Mouse (Mus musculus) CH12.LX (cell line): ENCODE results near the gene Col15a1. TPM values are rescaled to one million over a fixed set of nuclear protein-coding genes. Genes with fewer than 3 reads are reported as not detected.

Source experiments
- DNase-seq: peaks from one replicate; pipeline ENCODE4 v3.0.0-alpha.2; 2013; ENCODE audit errors: extremely low read depth
- H3K27ac ChIP-seq: 2 replicates; pipeline ENCODE4 v1.5.1; 2012; ENCODE audit warnings: low read depth, mild to moderate bottlenecking, control low read depth, moderate library complexity; ENCODE audit not compliant: insufficient read depth
- H3K27me3 ChIP-seq: replicated peaks from 2 replicates; pipeline ENCODE3; 2012; ENCODE audit warnings: inconsistent platforms
- H3K36me3 ChIP-seq, 2 experiments: replicated peaks in 1 of 2; 2 replicates each; pipeline versions ENCODE3 to v1.6.1; 2012; ENCODE audit warnings: inconsistent platforms in 1 of 2, low read length in 1 of 2, mild to moderate bottlenecking in 1 of 2, mixed read lengths in 1 of 2, moderate library complexity in 1 of 2; ENCODE audit not compliant: control insufficient read depth in 1 of 2, insufficient read depth in 1 of 2
- H3K4me1 ChIP-seq, 2 experiments: 2 replicates each; pipeline ENCODE4 v1.6.1; 2012; ENCODE audit warnings: inconsistent platforms in 1 of 2, moderate library complexity in 1 of 2; ENCODE audit not compliant: insufficient read depth in 2 of 2, control insufficient read depth in 1 of 2
- H3K4me2 ChIP-seq: 2 replicates; pipeline ENCODE4 v1.6.1; 2012; ENCODE audit warnings: low read depth, mild to moderate bottlenecking, control low read depth; ENCODE audit not compliant: poor library complexity, insufficient read depth, severe bottlenecking
- H3K4me3 ChIP-seq, 3 experiments: fragments of 150-350 bp in 1 of 3; sonication (generic) in 1 of 3; replicated peaks in 1 of 3; 2 replicates each; pipeline versions ENCODE3 to v1.5.1; 2011 to 2012; ENCODE audit warnings: low read depth in 2 of 3, low read length in 2 of 3, mild to moderate bottlenecking in 2 of 3, moderate library complexity in 2 of 3, control low read depth in 1 of 3, improper control_type of control experiment in 1 of 3, inconsistent platforms in 1 of 3, mixed read lengths in 1 of 3; ENCODE audit not compliant: poor library complexity in 1 of 3
- H3K79me2 ChIP-seq: replicated peaks from 2 replicates; pipeline ENCODE4 v1.6.1; 2012; ENCODE audit warnings: mild to moderate bottlenecking, moderate library complexity; ENCODE audit not compliant: control insufficient read depth, poor library complexity, insufficient read depth, severe bottlenecking; ENCODE audit errors: extremely low read depth
- H3K9ac ChIP-seq: 2 replicates; pipeline ENCODE4 v1.6.1; 2012; ENCODE audit warnings: low read depth, mild to moderate bottlenecking, control low read depth, moderate library complexity; ENCODE audit not compliant: insufficient read depth
- H3K9me3 ChIP-seq: replicated peaks from 2 replicates; pipeline ENCODE3; 2012; ENCODE audit warnings: low read length, inconsistent platforms, mixed read lengths
- BHLHE40 ChIP-seq: IDR thresholded peaks from 2 replicates; pipeline ENCODE4 v1.6.1; 2011; ENCODE audit warnings: mild to moderate bottlenecking, low read depth, low read length, improper control_type of control experiment
- CHD1 ChIP-seq: IDR thresholded peaks from 2 replicates; pipeline ENCODE4 v1.6.1; 2012; ENCODE audit warnings: low read depth, low read length, improper control_type of control experiment, inconsistent platforms
- E2F4 ChIP-seq: IDR thresholded peaks from 2 replicates; pipeline ENCODE4 v1.6.1; 2011; ENCODE audit warnings: low read depth, low read length, improper control_type of control experiment; ENCODE audit not compliant: insufficient replicate concordance
- ETS1 ChIP-seq: conservative IDR thresholded peaks from 2 replicates; pipeline ENCODE4 v1.6.1; 2012; ENCODE audit warnings: low read depth, mild to moderate bottlenecking, inconsistent platforms, low read length, improper control_type of control experiment, moderate library complexity
- GABPA ChIP-seq: IDR thresholded peaks from 2 replicates; pipeline ENCODE4 v1.6.1; 2012; ENCODE audit warnings: low read depth, low read length, improper control_type of control experiment, inconsistent platforms; ENCODE audit not compliant: insufficient replicate concordance
- MAFK ChIP-seq: IDR thresholded peaks from 2 replicates; pipeline ENCODE4 v1.6.1; 2011; ENCODE audit warnings: low read length, improper control_type of control experiment; ENCODE audit not compliant: insufficient replicate concordance
- MAZ ChIP-seq: IDR thresholded peaks from 2 replicates; pipeline ENCODE4 v1.6.1; 2012; ENCODE audit warnings: low read depth, mild to moderate bottlenecking, inconsistent platforms, low read length, improper control_type of control experiment, moderate library complexity
- MYC ChIP-seq: IDR thresholded peaks from 2 replicates; pipeline ENCODE4 v1.6.1; 2011; ENCODE audit warnings: low read depth, mild to moderate bottlenecking, improper control_type of control experiment, low read length
- NELFE ChIP-seq: IDR thresholded peaks from 2 replicates; pipeline ENCODE4 v1.6.1; 2011; ENCODE audit warnings: low read depth, low read length, improper control_type of control experiment
- NRF1 ChIP-seq: IDR thresholded peaks from 2 replicates; pipeline ENCODE4 v1.6.1; 2014; ENCODE audit warnings: low read depth, mild to moderate bottlenecking, inconsistent platforms, low read length, improper control_type of control experiment, moderate library complexity
- POLR2A ChIP-seq: IDR thresholded peaks from 2 replicates; pipeline ENCODE4 v1.6.1; 2011; ENCODE audit warnings: low read depth, mild to moderate bottlenecking, improper control_type of control experiment, low read length
- POLR2AphosphoS2 ChIP-seq: IDR thresholded peaks from 2 replicates; pipeline ENCODE4 v1.6.1; 2011; ENCODE audit warnings: low read depth, low read length, improper control_type of control experiment
- RAD21 ChIP-seq: IDR thresholded peaks from 2 replicates; pipeline ENCODE4 v1.6.1; 2011; ENCODE audit warnings: low read depth, mild to moderate bottlenecking, low read length, improper control_type of control experiment, moderate library complexity
- USF2 ChIP-seq: conservative IDR thresholded peaks from 2 replicates; pipeline ENCODE4 v1.6.1; 2011; ENCODE audit warnings: low read depth, low read length, improper control_type of control experiment
- ZMIZ1 ChIP-seq: IDR thresholded peaks from 2 replicates; pipeline ENCODE4 v1.6.1; 2012; ENCODE audit warnings: low read depth, mild to moderate bottlenecking, inconsistent platforms, low read length, improper control_type of control experiment
- ZNF384 ChIP-seq: IDR thresholded peaks from 2 replicates; pipeline ENCODE4 v1.6.1; 2012; ENCODE audit warnings: low read depth, low read length, improper control_type of control experiment, inconsistent platforms
- dilution Hi-C: fragments of 300-500 bp; cut with MboI; formaldehyde crosslinking; loops from 2 replicates; pipeline ENCODE4 v1.14.3; 2020; ENCODE audit warnings: low sequenced_read_pairs; ENCODE audit not compliant: extremely low pct_unique_long_range_greater_than_20kb, extremely low pct_ligation_motif_present
- in situ Hi-C: fragments of 300-500 bp; cut with MboI; formaldehyde crosslinking; loops from 3 replicates; pipeline ENCODE4 v1.14.3; 2019; ENCODE audit warnings: low sequenced_read_pairs, low pct_ligation_motif_present, low pct_unique_long_range_greater_than_20kb, mixed read lengths
- polyA plus RNA-seq: library from polyadenylated mRNA; unstranded; fragments of >175 nt; gene quantifications from 2 replicates; pipeline ENCODE4 v1.2.1, GENCODE M21; 2012; ENCODE audit warnings: low read depth; ENCODE audit not compliant: insufficient read length
- total RNA-seq, 2 experiments: library from RNA; depleted of rRNA; stranded (reverse); fragments of 300-350 nt in 1 of 2; fragments of >200 nt in 1 of 2; gene quantifications; 2 replicates each; pipeline ENCODE4 v1.2.3; 2012 to 2014

Gene Col15a1
- total and polyA plus RNA-seq, 3 experiments = 0.08 to 2.2 (median 0.68) TPM

DNA sequence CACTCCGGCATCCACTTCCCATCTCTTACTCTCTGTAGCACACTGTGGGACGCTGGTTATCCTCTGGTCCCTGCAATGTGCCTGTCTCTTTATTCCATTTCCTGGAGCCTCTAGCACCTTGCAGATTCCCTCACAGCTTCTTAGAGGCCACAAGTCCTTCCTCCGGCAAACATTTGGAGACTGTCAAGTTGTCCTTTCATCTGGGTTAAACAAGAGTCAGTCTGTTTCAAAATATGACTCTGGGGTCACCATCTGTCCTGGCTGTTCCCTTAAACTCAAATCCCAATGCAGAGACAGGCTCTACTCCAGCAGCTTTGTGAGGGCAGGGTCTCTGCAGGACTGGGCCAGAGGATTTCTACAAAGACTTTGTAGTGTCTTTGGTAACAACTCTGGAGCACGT is 19.1 kb downstream of the Col15a1 start:
- Histone ChIP-seq H3K79me2 (no peaks in the 10 kb centered on the region), H3K9me3 (no peaks in the 10 kb centered on the region), H3K4me2 (no peak overlapping the region), H3K4me3 (no peak overlapping the region), H3K27me3 (no peaks in the 10 kb centered on the region), H3K27ac (no peak overlapping the region), H3K36me3 (no peaks in the 10 kb centered on the region), H3K4me1 (peaks cover 0 to 14% of the 10 kb centered on the region in 2 experiments; a peak in 2 of 4 replicates), H3K9ac (no peak overlapping the region)
- in situ Hi-C loops (no loop called here), dilution Hi-C loops (no loop called here)
- DNase-seq = no peak
- TF ChIP-seq MAZ (no peak), ETS1 (no peak), GABPA (no peak), MYC (no peak), ZNF384 (no peak)

- no peak overlapping the region for H3K4me2 ChIP-seq
- H3K27ac ChIP-seq = no peak overlapping the region
- no peak overlapping the region for H3K4me3 ChIP-seq
- DNase-seq = no peak
- H3K9ac ChIP-seq = no peak overlapping the region
- dilution Hi-C loops (no loop called here), in situ Hi-C loops (no loop called here)
- H3K9me3 ChIP-seq = no peaks in the 10 kb centered on the region
- H3K27me3 ChIP-seq = no peaks in the 10 kb centered on the region
- no peaks in the 10 kb centered on the region for H3K36me3 ChIP-seq
- no peak for TF ChIP-seq E2F4
- no peak for TF ChIP-seq USF2
- no peak for TF ChIP-seq NELFE
- no peak for TF ChIP-seq POLR2A
- TF ChIP-seq POLR2AphosphoS2 = no peak
- TF ChIP-seq ZMIZ1 = no peak
- TF ChIP-seq RAD21 = no peak
- TF ChIP-seq GABPA = no peak
- no peak for TF ChIP-seq CHD1
- no peak for TF ChIP-seq NRF1
- no peak for TF ChIP-seq MAFK
- TF ChIP-seq BHLHE40 = no peak
- H3K4me1 ChIP-seq = peaks cover 0 to 14% of the 10 kb centered on the region in 2 experiments; a peak in 2 of 4 replicates
- H3K79me2 ChIP-seq = no peaks in the 10 kb centered on the region
These were observed 19.8 kb downstream of the Col15a1 start for GRCm38 (mm10) chr4:47227756-47228155.
